In genomic region chr2:181288691-181289090, GRCm38 (mm10) we compare ENCODE assay signal across 8 mouse cellular contexts. TPM values are rescaled to one million over a fixed set of nuclear protein-coding genes. Genes with fewer than 3 reads are reported as not detected.
DNase-seq lines count a peak whose midpoint lies in the region; ATAC-seq and TF ChIP-seq lines count a peak whose summit lies in the region.

No protein-coding gene starts in this region.

- no peak for TF ChIP-seq CTCF in C2C12 (IDR thresholded peaks at IDR 0.05; ENCODE audit: control insufficient read depth, insufficient read depth, insufficient read length)
- TF ChIP-seq CTCF in heart, postnatal 0 days (IDR thresholded peaks at IDR 0.05; ENCODE audit: low read depth) = no peak
- no peak for TF ChIP-seq CTCF in cerebellum, adult 2 months (IDR thresholded peaks at IDR 0.05; ENCODE audit: borderline replicate concordance, insufficient read depth, low read depth, low read length)

- H3K36me3 ChIP-seq in C2C12 (ENCODE audit: control insufficient read depth, insufficient read depth) = peaks cover 12% of the 10 kb centered on the region
- no peaks in the 10 kb centered on the region for H3K36me3 ChIP-seq in heart, postnatal 0 days (replicated peaks; ENCODE audit: control insufficient read depth, insufficient read depth, low read length)
- peaks cover 16% of the 10 kb centered on the region for H3K36me3 ChIP-seq in liver, embryonic 13.5 days

- peaks cover 33% of the 10 kb centered on the region for H3K79me3 ChIP-seq in C2C12 (ENCODE audit: low read depth)

- DNase-seq in adrenal gland, postnatal 10 days = peak; percentile 8
- no peak for DNase-seq in adrenal gland, postnatal 36 days
- DNase-seq in heart, postnatal 0 days (ENCODE audit: low spot score) = no peak
- DNase-seq in liver, embryonic 13.5 days = no peak
- no peak for DNase-seq in ovary, adult 18-20 months (ENCODE audit: low spot score)
- DNase-seq in testis, postnatal 14 days (ENCODE audit: low spot score) = no peak
- DNase-seq in cerebellum, adult 2 months = no peak

- peak overlapping the region; percentile 92; the same call in 1 of the 2 replicates for H3K9ac ChIP-seq in heart, postnatal 0 days (replicated peaks; ENCODE audit: low read depth, low read length)
- peak overlapping the region; percentile 71 for H3K9ac ChIP-seq in liver, embryonic 13.5 days

- peak overlapping the region; percentile 69 for H3K4me2 ChIP-seq in heart, postnatal 0 days (ENCODE audit: low read depth, low read length)
- peak overlapping the region; percentile 78 for H3K4me2 ChIP-seq in liver, embryonic 13.5 days

- ATAC-seq in heart, postnatal 0 days (ENCODE audit: insufficient read depth, low read depth) = no peak
- no peak for ATAC-seq in liver, embryonic 13.5 days (ENCODE audit: low read depth)

- peaks cover 69% of the 10 kb centered on the region for H3K79me2 ChIP-seq in C2C12 (ENCODE audit: control insufficient read depth, insufficient read depth)

- 78% methylated on average over 3 of the region's 3 CpGs for WGBS in heart, postnatal 0 days
- WGBS in liver, embryonic 13.5 days (ENCODE audit: insufficient replicate concordance) = 78% methylated on average over 3 of the region's 3 CpGs
- 87% methylated on average over 3 of the region's 3 CpGs for WGBS in cerebellum, adult 2 months

- H3K9me3 ChIP-seq in heart, postnatal 0 days (replicated peaks; ENCODE audit: control insufficient read depth, low read length) = no peaks in the 10 kb centered on the region
- no peaks in the 10 kb centered on the region for H3K9me3 ChIP-seq in liver, embryonic 13.5 days (replicated peaks)

- H3K4me3 ChIP-seq in C2C12 (ENCODE audit: insufficient read depth, poor library complexity, severe bottlenecking) = peak overlapping the region; percentile 40
- peak overlapping the region; percentile 81 for H3K4me3 ChIP-seq in heart, postnatal 0 days (ENCODE audit: low read depth, low read length)
- peak overlapping the region; percentile 80 for H3K4me3 ChIP-seq in liver, embryonic 13.5 days (replicated peaks)
- H3K4me3 ChIP-seq in cerebellum, adult 2 months (replicated peaks; ENCODE audit: insufficient read depth, low read depth, low read length) = no peak overlapping the region

- no peak for TF ChIP-seq POLR2A in cerebellum, adult 2 months (IDR thresholded peaks at IDR 0.05; ENCODE audit: borderline replicate concordance, insufficient read depth, low read length)

- no peaks in the 10 kb centered on the region for H3K27me3 ChIP-seq in C2C12 (ENCODE audit: control insufficient read depth, insufficient read depth, insufficient read length)
- no peaks in the 10 kb centered on the region for H3K27me3 ChIP-seq in heart, postnatal 0 days (ENCODE audit: control insufficient read depth, insufficient read depth, low read length)
- no peaks in the 10 kb centered on the region for H3K27me3 ChIP-seq in liver, embryonic 13.5 days
- H3K27me3 ChIP-seq in cerebellum, adult 2 months (ENCODE audit: control insufficient read depth, insufficient read depth, low read length) = no peaks in the 10 kb centered on the region

- H3K27ac ChIP-seq in heart, postnatal 0 days (ENCODE audit: low read depth) = no peak overlapping the region
- peak overlapping the region; percentile 75 for H3K27ac ChIP-seq in liver, embryonic 13.5 days
- H3K27ac ChIP-seq in cerebellum, adult 2 months (ENCODE audit: insufficient read depth, low read length) = no peak overlapping the region

- H3ac ChIP-seq in C2C12 (ENCODE audit: control insufficient read depth, insufficient read length, low read depth) = no peak overlapping the region

- no peak for TF ChIP-seq EP300 in heart, postnatal 0 days (IDR thresholded peaks at IDR 0.05; ENCODE audit: low read depth)

- H3K4me1 ChIP-seq in heart, postnatal 0 days (ENCODE audit: control insufficient read depth, insufficient read depth) = peaks cover 13% of the 10 kb centered on the region
- peaks cover 35% of the 10 kb centered on the region for H3K4me1 ChIP-seq in liver, embryonic 13.5 days (replicated peaks)
- peaks cover 2% of the 10 kb centered on the region; the same call in 1 of the 2 replicates for H3K4me1 ChIP-seq in cerebellum, adult 2 months (ENCODE audit: control insufficient read depth, insufficient read depth, low read length)

TF ChIP-seq in C2C12, 6 proteins besides CTCF, POLR2A, EP300 and RAD21:
- no peak for TF ChIP-seq USF1 (IDR thresholded peaks at IDR 0.05; ENCODE audit: low read depth)
- TF ChIP-seq FOSL1 (IDR thresholded peaks at IDR 0.05; ENCODE audit: insufficient read depth, low read length, poor library complexity, severe bottlenecking) = no peak
- TF ChIP-seq CEBPB (IDR thresholded peaks at IDR 0.05; ENCODE audit: low read depth) = no peak
- no peak for TF ChIP-seq MYOG (IDR thresholded peaks at IDR 0.05; ENCODE audit: control insufficient read depth, extremely low read depth, insufficient read length)
- TF ChIP-seq MAX (IDR thresholded peaks at IDR 0.05) = no peak
- TF ChIP-seq MYOD1 (IDR thresholded peaks at IDR 0.05; ENCODE audit: control insufficient read depth, insufficient read length, low read depth) = no peak

RNA-seq across cellular contexts. Expression of gene Gmeb2, which starts 0.9 kb away (rescaled TPM):
- total RNA-seq in adrenal gland, postnatal 10 days (2021) = 10 to 100 TPM; 18.1 to 20.7 TPM
- 10 to 100 TPM; 14.5 to 22.0 TPM for total RNA-seq in adrenal gland, postnatal 36 days (2021)
- 10.5 TPM for polyA plus RNA-seq in C2C12 (2012; fragmentation: generic; extraction: Trizol)
- 13.4 and 13.5 TPM in 2 replicates for total RNA-seq in heart, postnatal 0 days (2014; rRNA removed; ENCODE audit: low replicate concordance)
- polyA plus RNA-seq in heart, postnatal 0 days (2015; fragmentation: Nextera tagmentation; extraction: Ambion mirVana) = 4.5 and 4.6 TPM in 2 replicates
- polyA plus RNA-seq in liver, embryonic 13.5 days (2015; fragmentation: Nextera tagmentation; extraction: Ambion mirVana) = 8.1 and 9.3 TPM in 2 replicates
- 28.7 and 30.1 TPM in 2 replicates for polyA plus RNA-seq in cerebellum, adult 2 months (2012; rRNA removed)

RNA-seq across cellular contexts. Expression of gene Stmn3, which starts 25.6 kb away (rescaled TPM):
- 10 to 100 TPM; 19.1 to 35.7 TPM for total RNA-seq in adrenal gland, postnatal 10 days (2021)
- 10 to 100 TPM; 10.3 to 11.7 TPM for total RNA-seq in adrenal gland, postnatal 36 days (2021)
- polyA plus RNA-seq in C2C12 (2012; fragmentation: generic; extraction: Trizol) = 0.02 TPM
- 0.31 and 2.0 TPM in 2 replicates for total RNA-seq in heart, postnatal 0 days (2014; rRNA removed; ENCODE audit: low replicate concordance)
- 0.16 and 0.78 TPM in 2 replicates for polyA plus RNA-seq in heart, postnatal 0 days (2015; fragmentation: Nextera tagmentation; extraction: Ambion mirVana)
- 0.60 and 0.91 TPM in 2 replicates for polyA plus RNA-seq in liver, embryonic 13.5 days (2015; fragmentation: Nextera tagmentation; extraction: Ambion mirVana)
- 1,100 TPM in 2 replicates for polyA plus RNA-seq in cerebellum, adult 2 months (2012; rRNA removed)

RNA-seq across cellular contexts. Expression of gene Rtel1, which starts 30.8 kb away (rescaled TPM):
- 10 to 100 TPM; 33.0 to 50.3 TPM for total RNA-seq in adrenal gland, postnatal 10 days (2021)
- total RNA-seq in adrenal gland, postnatal 36 days (2021) = 10 to 100 TPM; 26.5 to 32.1 TPM
- 45.8 TPM for polyA plus RNA-seq in C2C12 (2012; fragmentation: generic; extraction: Trizol)
- 27.4 and 53.1 TPM in 2 replicates for total RNA-seq in heart, postnatal 0 days (2014; rRNA removed; ENCODE audit: low replicate concordance)
- 7.6 and 10.0 TPM in 2 replicates for polyA plus RNA-seq in heart, postnatal 0 days (2015; fragmentation: Nextera tagmentation; extraction: Ambion mirVana)
- polyA plus RNA-seq in liver, embryonic 13.5 days (2015; fragmentation: Nextera tagmentation; extraction: Ambion mirVana) = 24.5 and 26.2 TPM in 2 replicates
- polyA plus RNA-seq in cerebellum, adult 2 months (2012; rRNA removed) = 88.5 and 103 TPM in 2 replicates

RNA-seq across cellular contexts. Expression of gene Helz2, which starts 46.9 kb away (rescaled TPM):
- 10 to 100 TPM; 14.8 to 16.3 TPM for total RNA-seq in adrenal gland, postnatal 10 days (2021)
- total RNA-seq in adrenal gland, postnatal 36 days (2021) = 10 to 100 TPM; 19.3 to 28.7 TPM
- 2.2 TPM for polyA plus RNA-seq in C2C12 (2012; fragmentation: generic; extraction: Trizol)
- 19.4 and 23.5 TPM in 2 replicates for total RNA-seq in heart, postnatal 0 days (2014; rRNA removed; ENCODE audit: low replicate concordance)
- 0.74 and 0.90 TPM in 2 replicates for polyA plus RNA-seq in heart, postnatal 0 days (2015; fragmentation: Nextera tagmentation; extraction: Ambion mirVana)
- polyA plus RNA-seq in liver, embryonic 13.5 days (2015; fragmentation: Nextera tagmentation; extraction: Ambion mirVana) = 1.3 and 1.5 TPM in 2 replicates
- polyA plus RNA-seq in cerebellum, adult 2 months (2012; rRNA removed) = 2.4 and 2.8 TPM in 2 replicates

Comparison
In these comparisons a context has a peak if more than half of its experiments do, and no peak if none do; other contexts are left out.
1. RNA of gene Stmn3, which starts 25.6 kb away (polyA plus RNA-seq): 1,100 TPM in cerebellum, adult 2 months; 0.60 to 0.91 TPM in liver, embryonic 13.5 days, 0.16 to 0.78 TPM in heart, postnatal 0 days and 0.02 TPM in C2C12 (single experiment); every median in the first group is over 100 times any median in the second.